Mouse (Mus musculus) CH12.LX (cell line): ENCODE results near the gene E130309D02Rik. TPM values are rescaled to one million over a fixed set of nuclear protein-coding genes. Genes with fewer than 3 reads are reported as not detected.

ENCODE experiments used
- polyA plus RNA-seq: library from polyadenylated mRNA; unstranded; fragments of >175 nt; gene quantifications from 2 replicates; pipeline ENCODE4 v1.2.1, GENCODE M21; 2012; ENCODE audit warnings: low read depth; ENCODE audit not compliant: insufficient read length
- total RNA-seq, 2 experiments: library from RNA; depleted of rRNA; stranded (reverse); fragments of 300-350 nt in 1 of 2; fragments of >200 nt in 1 of 2; gene quantifications; 2 replicates each; pipeline ENCODE4 v1.2.3; 2012 to 2014

E130309D02Rik gene
- total and polyA plus RNA-seq, 3 experiments: 23.7 to 63.7 (median 32.7) TPM

Other genes with a start within 250 kb of the E130309D02Rik start
- 18.2 and 18.3 TPM in 2 replicates for gene Rnf216, start 202.4 kb downstream of the E130309D02Rik start, total RNA-seq (2012; rRNA removed)
- 15.5 and 17.6 TPM in 2 replicates for gene Rnf216, start 202.4 kb downstream of the E130309D02Rik start, total RNA-seq (2014; rRNA removed)
- gene Rnf216, start 202.4 kb downstream of the E130309D02Rik start, polyA plus RNA-seq: 30.7 and 33.2 TPM in 2 replicates
- not detected in 2 replicates for gene Olfr718-ps1, start 167.8 kb downstream of the E130309D02Rik start, total RNA-seq (2012; rRNA removed)
- gene Olfr718-ps1, start 167.8 kb downstream of the E130309D02Rik start, total RNA-seq (2014; rRNA removed): not detected in 2 replicates
- not detected in 2 replicates for gene Olfr718-ps1, start 167.8 kb downstream of the E130309D02Rik start, polyA plus RNA-seq
- gene Rbak, start 134.6 kb downstream of the E130309D02Rik start, total RNA-seq (2012; rRNA removed): 3.8 and 4.3 TPM in 2 replicates
- 4.9 and 5.1 TPM in 2 replicates for gene Rbak, start 134.6 kb downstream of the E130309D02Rik start, total RNA-seq (2014; rRNA removed)
- gene Rbak, start 134.6 kb downstream of the E130309D02Rik start, polyA plus RNA-seq: 6.1 and 6.9 TPM in 2 replicates
- not detected in 2 replicates for gene Spdye4b, start 134.3 kb downstream of the E130309D02Rik start, total RNA-seq (2012; rRNA removed)
- not detected in 2 replicates for gene Spdye4b, start 134.3 kb downstream of the E130309D02Rik start, total RNA-seq (2014; rRNA removed)
- gene Spdye4b, start 134.3 kb downstream of the E130309D02Rik start, polyA plus RNA-seq: not detected in 2 replicates
- not detected in 2 replicates for gene Spdye4a, start 88.5 kb downstream of the E130309D02Rik start, total RNA-seq (2012; rRNA removed)
- not detected in 2 replicates for gene Spdye4a, start 88.5 kb downstream of the E130309D02Rik start, total RNA-seq (2014; rRNA removed)
- not detected in 2 replicates for gene Spdye4a, start 88.5 kb downstream of the E130309D02Rik start, polyA plus RNA-seq
- gene Zfp12, start 80.2 kb downstream of the E130309D02Rik start, total RNA-seq (2012; rRNA removed): 12.4 and 12.8 TPM in 2 replicates
- 15.9 and 18.8 TPM in 2 replicates for gene Zfp12, start 80.2 kb downstream of the E130309D02Rik start, total RNA-seq (2014; rRNA removed)
- 11.2 and 13.1 TPM in 2 replicates for gene Zfp12, start 80.2 kb downstream of the E130309D02Rik start, polyA plus RNA-seq
- 2.3 and 3.6 TPM in 2 replicates for gene Zfp316, start 45.3 kb downstream of the E130309D02Rik start, total RNA-seq (2012; rRNA removed)
- 0.84 and 1.1 TPM in 2 replicates for gene Zfp316, start 45.3 kb downstream of the E130309D02Rik start, total RNA-seq (2014; rRNA removed)
- 2.0 and 2.1 TPM in 2 replicates for gene Zfp316, start 45.3 kb downstream of the E130309D02Rik start, polyA plus RNA-seq
- gene Zfp853, start 21.7 kb downstream of the E130309D02Rik start, total RNA-seq (2012; rRNA removed): 0.13 TPM in 1 of 2 replicates, not detected in the other
- gene Zfp853, start 21.7 kb downstream of the E130309D02Rik start, total RNA-seq (2014; rRNA removed): not detected in 2 replicates
- 0.21 and 0.22 TPM in 2 replicates for gene Zfp853, start 21.7 kb downstream of the E130309D02Rik start, polyA plus RNA-seq
- 16.3 and 18.7 TPM in 2 replicates for gene Zdhhc4, start 13.9 kb upstream of the E130309D02Rik start, total RNA-seq (2012; rRNA removed)
- gene Zdhhc4, start 13.9 kb upstream of the E130309D02Rik start, total RNA-seq (2014; rRNA removed): 19.9 and 22.7 TPM in 2 replicates
- gene Zdhhc4, start 13.9 kb upstream of the E130309D02Rik start, polyA plus RNA-seq: 39.4 and 51.5 TPM in 2 replicates
- not detected in 2 replicates for gene Grid2ip, start 42.0 kb upstream of the E130309D02Rik start, total RNA-seq (2012; rRNA removed)
- gene Grid2ip, start 42.0 kb upstream of the E130309D02Rik start, total RNA-seq (2014; rRNA removed): not detected in 2 replicates
- gene Grid2ip, start 42.0 kb upstream of the E130309D02Rik start, polyA plus RNA-seq: not detected in 2 replicates
- gene Kdelr2, start 88.5 kb upstream of the E130309D02Rik start, total RNA-seq (2012; rRNA removed): 77.7 and 91.7 TPM in 2 replicates
- 105 and 117 TPM in 2 replicates for gene Kdelr2, start 88.5 kb upstream of the E130309D02Rik start, total RNA-seq (2014; rRNA removed)
- 53.2 and 75.7 TPM in 2 replicates for gene Kdelr2, start 88.5 kb upstream of the E130309D02Rik start, polyA plus RNA-seq
- 10.4 and 10.8 TPM in 2 replicates for gene Daglb, start 149.2 kb upstream of the E130309D02Rik start, total RNA-seq (2012; rRNA removed)
- gene Daglb, start 149.2 kb upstream of the E130309D02Rik start, total RNA-seq (2014; rRNA removed): 11.9 and 12.1 TPM in 2 replicates
- 10.8 and 11.4 TPM in 2 replicates for gene Daglb, start 149.2 kb upstream of the E130309D02Rik start, polyA plus RNA-seq
- gene Rac1, start 212.7 kb upstream of the E130309D02Rik start, total RNA-seq (2012; rRNA removed): 138 and 144 TPM in 2 replicates
- 199 and 201 TPM in 2 replicates for gene Rac1, start 212.7 kb upstream of the E130309D02Rik start, total RNA-seq (2014; rRNA removed)
- 222 and 256 TPM in 2 replicates for gene Rac1, start 212.7 kb upstream of the E130309D02Rik start, polyA plus RNA-seq